In genomic region chr1:33763826-33764225, GRCm38 (mm10) we compare ENCODE assay signal across 13 mouse cellular contexts.
"Had no signal": no experiment of that assay in that cellular context is flagged by ENCODE, and none has a peak within 500 bp of the region (broad histone marks: within the 10 kb centered on the region; RNA-seq: fewer than 3 reads in every experiment).

No protein-coding gene starts in this region.

- H3K9ac ChIP-seq: limb, embryonic 15.5 days; liver, embryonic 12.5 days; lung, embryonic 15.5 days; midbrain, embryonic 12.5 days; neural tube, embryonic 13.5 days had no signal

- H3K4me2 ChIP-seq: limb, embryonic 15.5 days; liver, embryonic 12.5 days; lung, embryonic 15.5 days; midbrain, embryonic 12.5 days; neural tube, embryonic 13.5 days had no signal

- ATAC-seq: midbrain, embryonic 16.5 days had no signal

- H3K27ac ChIP-seq: limb, embryonic 15.5 days; liver, embryonic 12.5 days; lung, embryonic 15.5 days; midbrain, embryonic 12.5 days; neural tube, embryonic 13.5 days had no signal

- H3K4me3 ChIP-seq: limb, embryonic 15.5 days; liver, embryonic 12.5 days; lung, embryonic 15.5 days; midbrain, embryonic 12.5 days; neural tube, embryonic 13.5 days had no signal

- DNase-seq: kidney, adult 2 months; kidney, postnatal 25 days; layer of hippocampus, adult 9-11 months; layer of hippocampus, postnatal 36 days; retina, postnatal 1 day; right cerebral cortex, postnatal 25 days; thymus, postnatal 36 days had no signal

- H3K4me1 ChIP-seq: limb, embryonic 15.5 days; midbrain, embryonic 12.5 days; neural tube, embryonic 13.5 days had no signal

- H3K9me3 ChIP-seq: limb, embryonic 15.5 days; liver, embryonic 12.5 days; lung, embryonic 15.5 days; midbrain, embryonic 12.5 days; neural tube, embryonic 13.5 days had no signal

- H3K27me3 ChIP-seq: limb, embryonic 15.5 days; liver, embryonic 12.5 days; lung, embryonic 15.5 days; midbrain, embryonic 12.5 days; neural tube, embryonic 13.5 days had no signal
